Mouse (Mus musculus) c-Kit-negative CD71-positive TER-119-positive erythroid progenitor cells, embryonic 14.5 days (primary cell): Measurements from ENCODE around the gene Lnp1.
"Not testable (repeated sequence)": the region's sequence is repeated elsewhere in the genome, so short reads cannot be mapped to it uniquely, and the experiment has no call there.

ENCODE experiments used
- DNase-seq: peaks from one replicate; pipeline ENCODE4 v3.0.0-alpha.2; 2013; ENCODE audit warnings: low read depth, low spot score

Lnp1 gene

GRCm38 (mm10) chr16:56928023-56928422 is at the start of gene Lnp1:
Gene Lnp1, minus strand, starts transcription at chr16:56928061.
- no peak for DNase-seq

GRCm38 (mm10) chr16:56974646-56975045 is 46.8 kb upstream of the Lnp1 start:
- DNase-seq: no peak

- DNase-seq: not testable (repeated sequence)
These were observed 30.4 kb upstream of the Lnp1 start for GRCm38 (mm10) chr16:56958311-56958710.

- no peak for DNase-seq
These were observed 21.2 kb upstream of the Lnp1 start for GRCm38 (mm10) chr16:56949085-56949484.

GRCm38 (mm10) chr16:56942341-56942740 is 14.5 kb upstream of the Lnp1 start:
- no peak for DNase-seq

GRCm38 (mm10) chr16:56920102-56920657 is 7.7 kb downstream of the Lnp1 start:
- no peak for DNase-seq

- DNase-seq: no peak
These were observed 10.6 kb downstream of the Lnp1 start for GRCm38 (mm10) chr16:56917230-56917629.

- no peak for DNase-seq
These were observed 18.9 kb downstream of the Lnp1 start for GRCm38 (mm10) chr16:56908986-56909385.

GRCm38 (mm10) chr16:56902206-56902605 is 25.7 kb downstream of the Lnp1 start:
- not testable (repeated sequence) for DNase-seq

GRCm38 (mm10) chr16:56891583-56891982 is 36.3 kb downstream of the Lnp1 start:
- DNase-seq: no peak

- no peak for DNase-seq
These were observed 41.2 kb downstream of the Lnp1 start for GRCm38 (mm10) chr16:56886616-56887116.

- DNase-seq: no peak
These were observed 41.8 kb downstream of the Lnp1 start, which contains the start of gene Tmem45a for GRCm38 (mm10) chr16:56885824-56886615. Gene Tmem45a, minus strand, starts transcription at chr16:56886166.

GRCm38 (mm10) chr16:56884811-56885210 is 43.0 kb downstream of the Lnp1 start:
- no peak for DNase-seq

- no peak for DNase-seq
These were observed 54.5 kb downstream of the Lnp1 start for GRCm38 (mm10) chr16:56873410-56873809.

- DNase-seq: no peak
These were observed 57.4 kb downstream of the Lnp1 start for GRCm38 (mm10) chr16:56870458-56870857.

- DNase-seq: no peak
These were observed 59.5 kb downstream of the Lnp1 start for GRCm38 (mm10) chr16:56868361-56868760.

- DNase-seq: no peak
These were observed 60.3 kb downstream of the Lnp1 start for GRCm38 (mm10) chr16:56867591-56867990.
